ENCODE assay signal across 9 mouse cellular contexts in the genomic region with DNA sequence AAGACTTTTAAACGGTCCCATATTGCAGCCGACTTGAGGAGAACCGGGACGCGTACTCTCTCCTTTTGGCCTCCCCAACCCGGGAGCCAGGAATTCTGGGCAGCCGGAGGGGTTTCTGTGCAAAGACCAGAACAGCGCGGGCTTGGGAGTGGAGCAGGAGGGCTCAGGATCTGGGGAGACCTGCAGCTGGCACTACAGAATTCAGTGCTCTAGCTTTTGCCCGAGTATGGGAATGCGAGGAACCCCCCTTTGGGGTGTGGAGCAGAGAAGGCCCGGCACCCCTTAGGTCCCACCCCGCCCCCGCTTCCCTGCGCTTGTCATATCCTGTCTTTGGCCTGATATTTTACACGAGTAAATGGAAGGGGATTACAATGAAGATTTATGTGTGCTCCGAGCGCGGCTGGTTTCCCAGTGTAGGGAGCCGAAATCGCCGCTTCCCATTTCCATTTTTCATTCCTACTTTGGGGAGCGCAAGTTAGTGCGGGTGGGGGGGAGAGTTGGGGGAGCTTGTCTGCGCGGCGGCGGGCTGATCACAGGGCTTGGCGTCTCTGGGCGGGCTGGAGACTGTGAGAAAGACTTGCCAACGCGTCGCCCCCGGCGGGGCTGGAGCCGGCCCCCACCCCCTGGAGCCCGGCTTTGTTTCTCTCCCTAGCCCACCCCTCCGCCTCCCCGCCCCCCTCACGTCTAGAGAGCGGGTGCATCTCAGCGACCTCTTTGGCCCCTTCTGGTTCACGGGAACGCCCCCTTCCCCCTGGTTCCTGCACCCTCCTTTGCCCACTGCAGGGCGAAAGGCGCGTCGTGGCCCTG. TPM values are rescaled to one million over a fixed set of nuclear protein-coding genes. Genes with fewer than 3 reads are reported as not detected.
A peak's percentile ranks its signal among the peaks of the same experiment; 100 is the strongest.
DNase-seq lines count a peak whose midpoint lies in the region; ATAC-seq and TF ChIP-seq lines count a peak whose summit lies in the region.
"Had no signal": no experiment of that assay in that cellular context is flagged by ENCODE, and none has a peak within 500 bp of the region (broad histone marks: within the 10 kb centered on the region; RNA-seq: fewer than 3 reads in every experiment).

No protein-coding gene starts in this region.

- peaks cover 31% of the 10 kb centered on the region for H3K4me1 ChIP-seq in forebrain, embryonic 15.5 days
- H3K4me1 ChIP-seq in midbrain, embryonic 10.5 days: peaks cover 51% of the 10 kb centered on the region

- H3K27me3 ChIP-seq in C2C12 (ENCODE audit: control insufficient read depth, insufficient read depth, insufficient read length): no peaks in the 10 kb centered on the region
- H3K27me3 ChIP-seq in forebrain, embryonic 15.5 days: peaks cover 26% of the 10 kb centered on the region; the same call in 1 of the 2 replicates
- H3K27me3 ChIP-seq in midbrain, embryonic 10.5 days (ENCODE audit: low read depth, poor library complexity, severe bottlenecking): peaks cover 100% of the 10 kb centered on the region

- H3K27ac ChIP-seq in forebrain, embryonic 15.5 days (replicated peaks): peak overlapping the region; percentile 93
- 0 out of 2 replicates have a peak overlapping the region, but pooled peaks have one; percentile 7 for H3K27ac ChIP-seq in midbrain, embryonic 10.5 days (replicated peaks)

- H3K9me3 ChIP-seq in forebrain, embryonic 15.5 days: no peaks in the 10 kb centered on the region
- H3K9me3 ChIP-seq in midbrain, embryonic 10.5 days (replicated peaks): no peaks in the 10 kb centered on the region

- peak overlapping the region; percentile 43 for H3K9ac ChIP-seq in forebrain, embryonic 15.5 days (replicated peaks)

- peak; percentile 30 for ATAC-seq in forebrain, embryonic 15.5 days (replicated peaks)

- peak overlapping the region; percentile 30 for H3ac ChIP-seq in C2C12 (ENCODE audit: control insufficient read depth, insufficient read length, low read depth)

- peaks cover 7% of the 10 kb centered on the region for H3K36me3 ChIP-seq in C2C12 (ENCODE audit: control insufficient read depth, insufficient read depth)
- H3K36me3 ChIP-seq in forebrain, embryonic 15.5 days: no peaks in the 10 kb centered on the region
- no peaks in the 10 kb centered on the region for H3K36me3 ChIP-seq in midbrain, embryonic 10.5 days

- 1% methylated on average over 48 of the region's 48 CpGs for WGBS in forebrain, embryonic 15.5 days
- 1% methylated on average over 47 of the region's 48 CpGs for WGBS in midbrain, embryonic 10.5 days

- peak overlapping the region; percentile 2 for H3K4me3 ChIP-seq in C2C12 (ENCODE audit: insufficient read depth, poor library complexity, severe bottlenecking)
- peak overlapping the region; percentile 57 for H3K4me3 ChIP-seq in forebrain, embryonic 15.5 days
- peak overlapping the region; percentile 38 for H3K4me3 ChIP-seq in midbrain, embryonic 10.5 days

- H3K79me3 ChIP-seq in C2C12 (ENCODE audit: low read depth): peaks cover 9% of the 10 kb centered on the region

- peaks cover 27% of the 10 kb centered on the region for H3K79me2 ChIP-seq in C2C12 (ENCODE audit: control insufficient read depth, insufficient read depth)

- peak; percentile 22 to 30 for DNase-seq in cerebellum, postnatal 10 days
- DNase-seq in cerebellum, adult 18-20 months: no peak
- DNase-seq in midbrain, embryonic 10.5 days (ENCODE audit: low spot score): peak; percentile 63
- no peak for DNase-seq in right cerebral cortex, adult 2 months (ENCODE audit: low spot score in 2 of 2)
- no peak for DNase-seq in spleen, postnatal 14 days (ENCODE audit: low spot score in 2 of 2)
- DNase-seq in ovary, postnatal 36 days (ENCODE audit: low spot score): no peak

- TF ChIP-seq CTCF in C2C12 (IDR thresholded peaks at IDR 0.05; ENCODE audit: control insufficient read depth, insufficient read depth, insufficient read length): no peak

- peak overlapping the region; percentile 92 for H3K4me2 ChIP-seq in forebrain, embryonic 15.5 days (replicated peaks)

TF ChIP-seq in C2C12, 6 proteins besides CTCF, POLR2A, EP300 and RAD21:
- no peak for TF ChIP-seq MYOG (IDR thresholded peaks at IDR 0.05; ENCODE audit: control insufficient read depth, extremely low read depth, insufficient read length)
- TF ChIP-seq MAX (IDR thresholded peaks at IDR 0.05): no peak

RNA-seq across cellular contexts. Expression of a gene that starts 5.7 kb away (rescaled TPM):
- polyA plus RNA-seq in C2C12 (2012; fragmentation: generic; extraction: Trizol): 16.0 TPM
- 67.5 and 67.8 TPM in 2 replicates for polyA plus RNA-seq in forebrain, embryonic 15.5 days (2015; fragmentation: Nextera tagmentation; extraction: Ambion mirVana)
- polyA plus RNA-seq in midbrain, embryonic 10.5 days (2016; fragmentation: Nextera tagmentation; extraction: Ambion mirVana): 6.2 and 9.2 TPM in 2 replicates
- polyA plus RNA-seq: liver, adult 2 months had no signal

RNA-seq across cellular contexts. Expression of a gene that starts 12.9 kb away (rescaled TPM):
- polyA plus RNA-seq in C2C12 (2012; fragmentation: generic; extraction: Trizol): 4.9 TPM
- 284 and 297 TPM in 2 replicates for polyA plus RNA-seq in forebrain, embryonic 15.5 days (2015; fragmentation: Nextera tagmentation; extraction: Ambion mirVana)
- polyA plus RNA-seq in midbrain, embryonic 10.5 days (2016; fragmentation: Nextera tagmentation; extraction: Ambion mirVana): 12.2 and 22.4 TPM in 2 replicates
- polyA plus RNA-seq: liver, adult 2 months had no signal

Comparison
In these comparisons a context has a peak if more than half of its experiments do, and no peak if none do; other contexts are left out.
1. DNase-seq: peak in cerebellum, postnatal 10 days (2 of 2) and midbrain, embryonic 10.5 days (single experiment); none in cerebellum, adult 18-20 months (0 of 2), right cerebral cortex, adult 2 months (0 of 2), spleen, postnatal 14 days (0 of 2) and ovary, postnatal 36 days (single experiment).
2. H3K4me3 ChIP-seq: peak in every context shown above with its lines; median percentile 57 in forebrain, embryonic 15.5 days; 38 in midbrain, embryonic 10.5 days; 2 in C2C12.
3. RNA of a gene that starts 12.9 kb away (polyA plus RNA-seq): 284 to 297 TPM in forebrain, embryonic 15.5 days; 12.2 to 22.4 TPM in midbrain, embryonic 10.5 days and 4.9 TPM in C2C12 (single experiment); every median in the first group is over 10 times any median in the second.